Mouse (Mus musculus) myocyte (in vitro differentiated cells): ENCODE data around the gene Eif4b. TPM values are rescaled to one million over a fixed set of nuclear protein-coding genes. Genes with fewer than 3 reads are reported as not detected.

Experiments
- H3K27me3 ChIP-seq: one replicate; pipeline ENCODE4 v1.6.1; 2011; ENCODE audit not compliant: control insufficient read depth, insufficient read depth, insufficient read length
- H3K36me3 ChIP-seq: one replicate; pipeline ENCODE4 v1.6.1; 2011; ENCODE audit not compliant: control insufficient read depth, insufficient read depth
- H3K4me2 ChIP-seq: one replicate; pipeline ENCODE4 v1.6.1; 2011; ENCODE audit warnings: low read depth, control low read depth
- H3K4me3 ChIP-seq: one replicate; pipeline ENCODE4 v1.5.1; 2011; ENCODE audit warnings: mild to moderate bottlenecking, control low read depth, moderate library complexity
- H3K79me2 ChIP-seq: one replicate; pipeline ENCODE4 v1.6.1; 2011; ENCODE audit not compliant: control insufficient read depth, insufficient read depth
- H3ac ChIP-seq: one replicate; pipeline ENCODE4 v1.6.1; 2011; ENCODE audit not compliant: control insufficient read depth, insufficient read length
- CEBPB ChIP-seq: IDR thresholded peaks from 2 replicates; pipeline ENCODE4 v1.6.1; 2011; ENCODE audit warnings: mild to moderate bottlenecking, moderate library complexity; ENCODE audit not compliant: poor library complexity, insufficient read depth, severe bottlenecking
- E2F4 ChIP-seq: IDR thresholded peaks from one replicate; pipeline ENCODE4 v1.6.1; 2011; ENCODE audit warnings: mild to moderate bottlenecking, control low read depth, moderate library complexity; ENCODE audit not compliant: insufficient read depth
- MAX ChIP-seq: IDR thresholded peaks from one replicate; pipeline ENCODE4 v1.6.1; 2011; ENCODE audit warnings: low read depth, mild to moderate bottlenecking, control low read depth
- MYOD1 ChIP-seq, 3 experiments: IDR thresholded peaks; one replicate each; pipeline ENCODE4 v1.6.1; 2011; ENCODE audit warnings: control low read depth in 2 of 3, low read depth in 2 of 3, mild to moderate bottlenecking in 2 of 3, moderate library complexity in 1 of 3; ENCODE audit not compliant: insufficient read length in 2 of 3, control insufficient read depth in 1 of 3
- MYOG ChIP-seq, 3 experiments: IDR thresholded peaks; one replicate each; pipeline ENCODE4 v1.6.1; 2011; ENCODE audit warnings: control low read depth in 2 of 3, low read depth in 2 of 3, mild to moderate bottlenecking in 2 of 3; ENCODE audit not compliant: insufficient read length in 2 of 3, control insufficient read depth in 1 of 3, insufficient read depth in 1 of 3
- POLR2A ChIP-seq: IDR thresholded peaks from one replicate; pipeline ENCODE4 v1.6.1; 2011; ENCODE audit warnings: low read depth, mild to moderate bottlenecking, control low read depth, moderate library complexity; ENCODE audit not compliant: insufficient read length
- POLR2AphosphoS2 ChIP-seq: IDR thresholded peaks from one replicate; pipeline ENCODE4 v1.6.1; 2011; ENCODE audit warnings: low read depth, control low read depth; ENCODE audit not compliant: insufficient read length
- REST ChIP-seq: IDR thresholded peaks from one replicate; pipeline ENCODE4 v1.6.1; 2011; ENCODE audit warnings: mild to moderate bottlenecking, control low read depth, moderate library complexity; ENCODE audit not compliant: insufficient read depth, insufficient read length
- SRF ChIP-seq: IDR thresholded peaks from one replicate; pipeline ENCODE4 v1.6.1; 2011; ENCODE audit warnings: low read depth; ENCODE audit not compliant: control insufficient read depth, insufficient read length
- TCF12 ChIP-seq: IDR thresholded peaks from one replicate; pipeline ENCODE4 v1.6.1; 2011; ENCODE audit warnings: mild to moderate bottlenecking, control low read depth; ENCODE audit not compliant: poor library complexity, insufficient read depth, severe bottlenecking
- TCF3 ChIP-seq: IDR thresholded peaks from one replicate; pipeline ENCODE4 v1.6.1; 2011; ENCODE audit warnings: low read depth, control low read depth; ENCODE audit not compliant: insufficient read length
- USF1 ChIP-seq: IDR thresholded peaks from one replicate; pipeline ENCODE4 v1.6.1; 2011; ENCODE audit warnings: low read depth, mild to moderate bottlenecking, control low read depth, moderate library complexity
- polyA plus RNA-seq: library from polyadenylated mRNA; unstranded; fragments of >200 nt; fragmentation: generic; extraction: Trizol; gene quantifications from one replicate; pipeline ENCODE4 v1.2.1, GENCODE M21; 2012; ENCODE audit warnings: missing spikeins

Eif4b gene
- polyA plus RNA-seq, 1 experiment = 266 TPM

DNA sequence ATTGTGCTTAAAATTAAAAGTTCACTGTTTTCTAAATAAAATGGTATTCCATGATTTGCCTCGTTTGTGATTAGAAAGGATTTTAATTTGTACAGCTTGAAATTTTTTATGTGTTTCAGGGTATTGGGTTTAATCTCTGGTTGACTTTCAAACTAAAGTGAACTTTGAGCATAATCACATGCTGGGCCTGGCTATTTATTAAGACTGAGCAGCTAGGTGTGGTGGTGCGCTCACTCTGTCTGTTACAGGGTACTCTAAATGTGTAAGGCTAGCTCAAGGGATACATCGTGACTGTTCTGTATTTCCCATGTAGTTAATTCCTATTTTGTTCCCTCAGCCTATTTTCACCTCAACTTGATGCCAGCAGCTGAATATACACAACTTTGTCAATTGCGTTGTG, 8.6 kb downstream of the Eif4b start:
- Histone ChIP-seq H3K4me2 (no peak overlapping the region), H3K27me3 (no peaks in the 10 kb centered on the region), H3K79me2 (peaks cover 99% of the 10 kb centered on the region), H3K36me3 (peaks cover 61% of the 10 kb centered on the region), H3K4me3 (no peak overlapping the region), H3ac (no peak overlapping the region)
- TF ChIP-seq USF1 (no peak), TCF3 (no peak)

DNA sequence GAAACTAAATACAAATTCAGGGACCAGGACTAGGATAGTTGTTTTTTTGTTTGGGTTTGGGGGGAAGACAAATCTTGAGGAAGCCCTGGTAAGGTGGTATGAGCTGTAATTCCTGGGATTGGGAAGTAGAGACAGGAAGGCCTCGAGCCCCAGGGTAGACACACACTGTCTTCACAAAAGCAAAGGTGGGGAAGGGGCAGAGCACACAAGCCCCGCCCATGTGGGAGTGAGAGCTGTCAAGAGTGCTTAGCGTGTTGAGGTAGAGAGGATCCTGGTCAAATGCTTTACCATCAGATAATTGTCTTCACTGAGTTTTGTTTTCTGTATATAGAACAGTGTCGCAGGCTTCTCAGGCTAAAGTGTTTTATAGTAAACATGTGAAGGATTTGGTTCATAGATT, 9.5 kb downstream of the Eif4b start:
- Histone ChIP-seq H3ac (no peak overlapping the region), H3K4me3 (no peak overlapping the region), H3K27me3 (no peaks in the 10 kb centered on the region), H3K79me2 (peaks cover 98% of the 10 kb centered on the region), H3K36me3 (peaks cover 69% of the 10 kb centered on the region), H3K4me2 (no peak overlapping the region)
- TF ChIP-seq TCF12 (no peak), E2F4 (no peak), MAX (no peak), MYOD1 (IDR thresholded peaks at IDR 0.05; ENCODE audit: control insufficient read depth in 1 of 3, insufficient read length in 2 of 3, low read depth in 2 of 3) (no peak), TCF3 (no peak), USF1 (no peak), POLR2A (no peak), POLR2AphosphoS2 (no peak), CEBPB (no peak), REST (no peak), MYOG (IDR thresholded peaks at IDR 0.05; ENCODE audit: control insufficient read depth in 1 of 3, insufficient read depth in 1 of 3, insufficient read length in 2 of 3, low read depth in 2 of 3) (no peak), SRF (no peak)

DNA sequence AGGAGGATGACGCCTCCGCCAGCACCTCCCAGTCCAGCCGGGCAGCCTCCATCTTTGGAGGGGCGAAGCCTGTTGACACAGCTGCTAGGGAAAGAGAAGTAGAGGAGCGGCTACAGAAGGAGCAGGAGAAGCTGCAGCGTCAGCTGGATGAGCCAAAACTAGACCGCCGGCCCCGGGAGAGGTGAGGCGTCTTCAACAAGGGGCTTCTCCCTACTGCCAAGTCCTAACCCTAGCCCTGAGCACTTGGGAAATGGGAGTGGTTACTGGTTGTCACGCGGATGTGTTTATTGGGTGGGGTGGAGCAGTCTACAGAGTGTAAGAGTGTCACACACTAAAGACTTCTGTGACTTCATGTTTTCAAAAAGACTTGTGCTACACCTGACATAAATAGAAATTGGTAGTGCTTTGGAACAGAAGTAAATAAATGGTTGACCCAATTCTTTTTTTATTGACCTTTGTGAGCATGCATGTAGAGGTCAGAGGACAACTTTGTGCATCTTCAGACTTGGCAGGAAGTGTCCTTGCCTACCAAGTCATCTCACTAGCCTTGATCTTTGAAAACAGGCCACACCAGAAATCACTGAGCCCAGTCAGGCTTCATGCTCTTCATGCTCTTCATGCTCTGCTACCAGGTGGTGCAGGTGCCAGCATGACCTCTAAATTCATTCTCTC, 16.5 kb downstream of the Eif4b start:
- Histone ChIP-seq H3K27me3 (no peaks in the 10 kb centered on the region), H3K4me3 (no peak overlapping the region), H3ac (no peak overlapping the region), H3K36me3 (peaks cover 100% of the 10 kb centered on the region), H3K4me2 (no peak overlapping the region), H3K79me2 (peaks cover 55% of the 10 kb centered on the region)
- no peak for TF ChIP-seq MYOG (IDR thresholded peaks at IDR 0.05; ENCODE audit: control insufficient read depth in 1 of 3, insufficient read depth in 1 of 3, insufficient read length in 2 of 3, low read depth in 2 of 3)
- TF ChIP-seq MYOD1 (IDR thresholded peaks at IDR 0.05; ENCODE audit: control insufficient read depth in 1 of 3, insufficient read length in 2 of 3, low read depth in 2 of 3) = no peak
- no peak for TF ChIP-seq TCF12
- no peak for TF ChIP-seq SRF
- no peak for TF ChIP-seq TCF3
- no peak for TF ChIP-seq POLR2A
- no peak for TF ChIP-seq USF1
- no peak for TF ChIP-seq REST
- no peak for TF ChIP-seq E2F4
- no peak for TF ChIP-seq CEBPB
- TF ChIP-seq MAX = no peak
- no peak for TF ChIP-seq POLR2AphosphoS2

DNA sequence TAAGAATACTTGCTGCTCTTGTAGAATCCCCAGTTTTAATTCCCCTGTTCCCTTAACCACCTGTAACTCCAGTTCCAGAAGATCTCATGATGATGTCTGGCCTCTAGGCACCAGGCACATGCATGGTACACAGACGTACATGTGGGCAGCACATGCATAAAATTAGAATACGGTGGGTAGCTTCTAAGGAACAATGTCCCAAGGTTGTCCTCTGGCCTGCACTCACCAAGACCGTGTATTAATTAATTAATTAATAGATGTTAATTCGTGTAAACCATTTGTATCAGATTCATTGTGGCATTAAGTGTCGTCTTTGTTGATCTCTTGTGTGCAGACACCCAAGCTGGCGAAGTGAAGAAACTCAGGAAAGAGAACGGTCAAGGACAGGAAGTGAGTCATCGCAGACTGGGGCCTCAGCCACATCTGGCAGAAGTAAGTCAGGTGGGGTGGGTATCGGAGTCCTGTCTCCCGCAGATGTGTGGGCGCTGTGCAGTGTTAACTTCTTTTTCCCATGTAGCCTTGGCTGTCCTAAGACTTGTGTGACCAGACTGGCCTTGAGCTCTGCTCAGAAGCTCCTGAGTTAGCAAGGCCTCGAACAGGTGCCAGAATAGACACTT, 17.6 kb downstream of the Eif4b start:
- Histone ChIP-seq H3K36me3 (peaks cover 100% of the 10 kb centered on the region), H3K4me3 (no peak overlapping the region), H3K79me2 (peaks cover 45% of the 10 kb centered on the region), H3ac (no peak overlapping the region), H3K4me2 (peak overlapping the region; percentile 26), H3K27me3 (no peaks in the 10 kb centered on the region)
- TF ChIP-seq MYOD1 (IDR thresholded peaks at IDR 0.05; ENCODE audit: control insufficient read depth in 1 of 3, insufficient read length in 2 of 3, low read depth in 2 of 3) (peak in 1 of 3 experiments; percentile 11), REST (no peak), TCF3 (no peak), POLR2AphosphoS2 (peak; percentile 39)

DNA sequence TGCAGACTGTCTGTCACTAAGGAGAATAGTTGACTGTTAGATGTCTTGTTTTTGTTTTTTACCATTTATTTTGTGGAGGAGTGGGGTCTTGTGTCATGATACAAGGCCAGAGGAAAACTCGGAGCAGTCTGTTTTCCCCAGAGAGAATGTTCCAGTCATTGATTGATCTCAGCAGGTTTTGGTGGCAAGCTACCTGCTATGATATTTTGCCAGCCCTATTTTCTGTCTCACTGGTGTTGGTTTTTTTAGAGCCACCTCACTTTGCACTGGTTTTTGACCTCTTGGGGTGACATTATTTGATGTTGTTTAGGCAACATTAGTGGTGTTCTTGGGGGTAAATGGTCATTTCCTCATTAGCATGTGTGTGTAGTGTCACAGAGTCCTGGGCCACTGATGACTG, 18.1 kb downstream of the Eif4b start:
- Histone ChIP-seq H3K79me2 (peaks cover 39% of the 10 kb centered on the region), H3K27me3 (no peaks in the 10 kb centered on the region), H3K4me2 (peak overlapping the region; percentile 26), H3K4me3 (no peak overlapping the region), H3K36me3 (peaks cover 99% of the 10 kb centered on the region), H3ac (no peak overlapping the region)
- TF ChIP-seq TCF3 (no peak), MYOD1 (IDR thresholded peaks at IDR 0.05; ENCODE audit: control insufficient read depth in 1 of 3, insufficient read length in 2 of 3, low read depth in 2 of 3) (no peak), CEBPB (no peak), MAX (no peak), POLR2AphosphoS2 (no peak), SRF (no peak)
